Mouse (Mus musculus) monocyte, adult 5-6 weeks (primary cell): ENCODE measurements at regions not wholly inside any gene's neighbourhood (a gene's known extent, or its start where the extent isn't known, plus 50 kb on each side); places are given as distances from the start of the nearest gene placed in this dataset.
A peak's percentile ranks its signal among the peaks of the same experiment; 100 is the strongest.
"Not testable (repeated sequence)": the region's sequence is repeated elsewhere in the genome, so short reads cannot be mapped to it uniquely, and the experiment has no call there.

ENCODE experiments used
- ATAC-seq: fragments of 153-309, 156-312 bp; replicated peaks from 2 replicates; pipeline ENCODE4 v1.8.0; 2017; ENCODE audit warnings: mild to moderate bottlenecking; ENCODE audit not compliant: low TSS enrichment, insufficient number of reproducible peaks, severe bottlenecking, poor library complexity, low FRiP score

GRCm38 (mm10) chr3:155662280-155662679, 569.0 kb downstream of the Lrriq3 start:
- ATAC-seq, result no peak

GRCm38 (mm10) chr3:155672558-155672957, 579.3 kb downstream of the Lrriq3 start:
- ATAC-seq, result no peak

GRCm38 (mm10) chr3:155680200-155680599, 587.0 kb downstream of the Lrriq3 start:
- no peak for ATAC-seq

- ATAC-seq, result no peak
These were observed 589.9 kb downstream of the Lrriq3 start for GRCm38 (mm10) chr3:155682921-155683813.

- ATAC-seq, result no peak
These were observed 595.1 kb downstream of the Lrriq3 start for GRCm38 (mm10) chr3:155688358-155688757.

GRCm38 (mm10) chr3:155723011-155723510, 629.8 kb downstream of the Lrriq3 start:
- no peak for ATAC-seq

- ATAC-seq, result no peak
These were observed 649.2 kb downstream of the Lrriq3 start for GRCm38 (mm10) chr3:155742421-155742820.

GRCm38 (mm10) chr3:155746601-155747000, 653.4 kb downstream of the Lrriq3 start:
- ATAC-seq, result not testable (repeated sequence)

- ATAC-seq, result no peak
These were observed 654.3 kb downstream of the Lrriq3 start for GRCm38 (mm10) chr3:155747511-155747910.

GRCm38 (mm10) chr3:155757285-155757684, 664.1 kb downstream of the Lrriq3 start:
- ATAC-seq, result no peak

- no peak for ATAC-seq
These were observed 682.8 kb downstream of the Lrriq3 start for GRCm38 (mm10) chr3:155776019-155776418.

GRCm38 (mm10) chr3:155777025-155777424, 683.8 kb downstream of the Lrriq3 start:
- no peak for ATAC-seq

- ATAC-seq, result no peak
These were observed 722.5 kb downstream of the Lrriq3 start for GRCm38 (mm10) chr3:155815693-155816092.

GRCm38 (mm10) chr3:155824863-155825262, 731.6 kb downstream of the Lrriq3 start:
- peak; percentile 53; the same call in 1 of the 2 replicates for ATAC-seq

- no peak for ATAC-seq
These were observed 695.3 kb upstream of the Negr1 start for GRCm38 (mm10) chr3:155866286-155866685.

- no peak for ATAC-seq
These were observed 685.9 kb upstream of the Negr1 start for GRCm38 (mm10) chr3:155875696-155876095.

GRCm38 (mm10) chr3:155878401-155878800, 683.2 kb upstream of the Negr1 start:
- no peak for ATAC-seq

GRCm38 (mm10) chr3:155880722-155881121, 680.9 kb upstream of the Negr1 start:
- no peak for ATAC-seq

GRCm38 (mm10) chr3:155915981-155916380, 645.6 kb upstream of the Negr1 start:
- ATAC-seq, result no peak

GRCm38 (mm10) chr3:155942896-155943295, 618.7 kb upstream of the Negr1 start:
- ATAC-seq, result no peak
